Mouse (Mus musculus): ENCODE measurements around the gene Zfp169. TPM values are rescaled to one million over a fixed set of nuclear protein-coding genes. Genes with fewer than 3 reads are reported as not detected.

Gene Zfp169
- polyA plus RNA-seq, 1 experiment, result 15.2 TPM

DNA sequence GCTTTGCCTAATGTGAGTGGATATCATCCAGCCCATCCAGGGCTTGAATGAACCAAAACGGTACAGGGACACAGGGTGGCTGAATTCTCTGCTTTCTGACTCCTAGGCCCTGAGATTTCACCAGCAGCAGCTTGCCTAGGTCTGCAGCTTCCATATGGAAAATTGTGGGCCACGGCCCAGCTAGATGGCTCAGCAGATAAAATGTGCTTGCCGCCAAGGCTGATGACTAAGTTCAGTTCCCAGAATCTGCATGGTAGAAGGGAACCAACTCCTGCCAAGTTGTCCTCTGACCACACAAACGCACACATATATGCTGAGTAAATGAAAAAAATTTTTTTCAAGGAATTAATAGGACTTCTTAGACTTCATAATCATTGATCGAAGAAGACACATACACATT, 35.0 kb upstream of the Zfp169 start:
- Histone ChIP-seq H3K4me1 (ENCODE audit: control insufficient read depth, insufficient read depth, low read length) (peaks cover 13% of the 10 kb centered on the region), H3K27ac (ENCODE audit: insufficient read depth, low read length) (no peak overlapping the region), H3K4me3 (replicated peaks; ENCODE audit: insufficient read depth, low read depth, low read length) (no peak overlapping the region), H3K27me3 (ENCODE audit: control insufficient read depth, insufficient read depth, low read length) (no peaks in the 10 kb centered on the region)
- TF ChIP-seq CTCF (IDR thresholded peaks at IDR 0.05; ENCODE audit: borderline replicate concordance, insufficient read depth, low read depth, low read length) (no peak), POLR2A (IDR thresholded peaks at IDR 0.05; ENCODE audit: borderline replicate concordance, insufficient read depth, low read length) (no peak)
- 46% methylated on average over 5 of the region's 5 CpGs for WGBS
- peak in 1 of 2 experiments; percentile 34 for DNase-seq

DNA sequence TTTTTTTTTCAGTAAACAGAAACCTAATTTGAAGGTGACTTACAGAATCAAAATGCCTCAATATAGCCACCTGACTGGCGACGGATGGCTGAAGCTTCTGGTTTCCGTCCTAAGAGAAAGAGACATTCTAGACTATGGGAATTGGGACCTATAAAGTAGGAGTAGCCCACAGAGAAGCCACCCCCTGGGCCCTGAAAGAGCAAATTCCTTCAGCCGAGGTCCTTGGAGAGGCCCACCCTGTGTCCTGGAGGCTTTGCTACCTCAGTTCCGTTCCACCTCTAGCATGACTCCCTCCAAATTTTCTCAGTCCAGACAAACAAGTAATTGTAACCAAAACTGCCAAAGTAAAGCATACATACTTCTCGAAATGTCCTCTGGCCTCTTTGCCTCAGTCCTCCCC, 34.4 kb upstream of the Zfp169 start:
- H3K27me3 ChIP-seq (ENCODE audit: control insufficient read depth, insufficient read depth, low read length), result no peaks in the 10 kb centered on the region
- WGBS, result 93% methylated on average over 6 of the region's 6 CpGs
- no peak for TF ChIP-seq CTCF (IDR thresholded peaks at IDR 0.05; ENCODE audit: borderline replicate concordance, insufficient read depth, low read depth, low read length)
- no peak for TF ChIP-seq POLR2A (IDR thresholded peaks at IDR 0.05; ENCODE audit: borderline replicate concordance, insufficient read depth, low read length)
- H3K4me3 ChIP-seq (replicated peaks; ENCODE audit: insufficient read depth, low read depth, low read length), result no peak overlapping the region
- H3K27ac ChIP-seq (ENCODE audit: insufficient read depth, low read length), result no peak overlapping the region
- DNase-seq, result no peak
- peaks cover 7% of the 10 kb centered on the region; the same call in 1 of the 2 replicates for H3K4me1 ChIP-seq (ENCODE audit: control insufficient read depth, insufficient read depth, low read length)

DNA sequence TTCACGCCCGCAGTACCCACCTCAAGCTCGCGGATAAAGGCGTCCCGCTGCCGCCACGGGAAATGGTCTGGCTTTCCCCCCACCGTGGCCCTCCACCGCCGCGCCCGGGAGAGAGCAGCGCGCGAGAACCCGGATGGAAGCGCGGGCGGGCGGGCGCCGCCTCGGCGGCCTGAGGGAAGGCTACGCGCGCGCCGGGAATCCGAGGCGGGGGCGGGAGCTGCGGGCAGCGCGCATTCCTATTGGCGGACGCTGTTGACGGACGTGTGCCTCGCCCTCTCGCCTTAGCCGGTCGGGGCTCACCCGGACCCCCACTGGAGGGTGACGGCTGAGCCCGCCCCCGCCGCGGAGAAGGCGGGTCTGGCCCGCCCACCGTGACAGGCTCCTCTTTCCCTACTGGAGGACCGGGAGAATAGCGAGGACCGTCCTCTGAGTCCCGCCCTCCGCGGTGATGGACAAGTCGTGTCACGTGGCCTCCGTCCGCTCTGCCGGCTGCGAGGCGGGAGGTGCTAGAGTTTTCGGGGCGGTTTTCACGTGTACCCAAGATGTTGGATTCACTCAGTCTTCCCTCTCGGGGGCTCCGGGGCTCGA, 33.2 kb upstream of the Zfp169 start:
- peak; percentile 100 for DNase-seq
- Histone ChIP-seq H3K27me3 (ENCODE audit: control insufficient read depth, insufficient read depth, low read length) (no peaks in the 10 kb centered on the region), H3K27ac (ENCODE audit: insufficient read depth, low read length) (peak overlapping the region; percentile 97), H3K4me1 (ENCODE audit: control insufficient read depth, insufficient read depth, low read length) (peaks cover 3% of the 10 kb centered on the region; the same call in 1 of the 2 replicates), H3K4me3 (replicated peaks; ENCODE audit: insufficient read depth, low read depth, low read length) (peak overlapping the region; percentile 72)
- TF ChIP-seq POLR2A (IDR thresholded peaks at IDR 0.05; ENCODE audit: borderline replicate concordance, insufficient read depth, low read length), result peak; percentile 36
- no peak for TF ChIP-seq CTCF (IDR thresholded peaks at IDR 0.05; ENCODE audit: borderline replicate concordance, insufficient read depth, low read depth, low read length)
- WGBS, result under 1% methylated on average over 72 of the region's 72 CpGs

DNA sequence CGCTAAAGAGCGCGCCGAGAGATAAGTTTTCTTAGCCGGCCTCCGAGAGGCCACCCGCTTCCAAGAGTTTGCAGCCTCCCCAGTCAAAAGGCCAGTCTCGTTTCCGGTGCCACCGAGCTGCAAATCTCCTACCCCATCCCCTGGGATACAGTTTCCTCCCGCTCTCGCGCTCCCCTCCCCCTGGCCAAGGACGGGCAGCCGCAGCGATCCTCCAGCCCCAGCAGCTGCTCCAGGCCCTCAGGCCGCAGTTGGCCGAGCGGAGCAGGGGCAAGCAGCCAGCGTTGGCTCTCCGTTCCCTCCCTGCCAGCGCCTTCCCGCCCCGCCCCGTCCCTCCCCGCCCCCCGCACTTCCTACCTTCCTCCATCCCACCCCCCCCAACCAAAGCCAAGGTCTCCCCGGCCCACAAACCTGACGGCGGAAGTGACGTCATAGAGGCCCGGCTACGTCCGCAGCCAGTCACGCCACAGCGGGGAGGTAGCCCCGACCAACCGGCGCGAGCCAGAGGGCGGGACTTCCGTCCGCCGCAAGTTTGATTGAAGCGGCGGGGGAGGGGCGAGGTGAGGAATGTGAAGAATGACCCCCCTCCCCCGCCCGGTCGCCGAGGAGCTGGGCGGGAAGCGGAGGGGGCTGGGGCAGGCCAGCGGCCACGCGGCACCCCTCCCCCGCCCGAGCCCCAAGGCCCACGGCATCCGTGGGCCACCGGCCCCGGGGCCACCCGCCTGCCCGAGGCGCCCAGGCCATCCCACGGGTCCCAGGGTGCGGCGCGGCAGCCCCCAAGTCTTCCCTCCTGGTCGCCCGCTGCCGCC, 32.4 kb upstream of the Zfp169 start:
- peak overlapping the region; percentile 97 for H3K27ac ChIP-seq (ENCODE audit: insufficient read depth, low read length)
- no peak for TF ChIP-seq CTCF (IDR thresholded peaks at IDR 0.05; ENCODE audit: borderline replicate concordance, insufficient read depth, low read depth, low read length)
- no peak for TF ChIP-seq POLR2A (IDR thresholded peaks at IDR 0.05; ENCODE audit: borderline replicate concordance, insufficient read depth, low read length)
- WGBS, result 1% methylated on average over 64 of the region's 72 CpGs

DNA sequence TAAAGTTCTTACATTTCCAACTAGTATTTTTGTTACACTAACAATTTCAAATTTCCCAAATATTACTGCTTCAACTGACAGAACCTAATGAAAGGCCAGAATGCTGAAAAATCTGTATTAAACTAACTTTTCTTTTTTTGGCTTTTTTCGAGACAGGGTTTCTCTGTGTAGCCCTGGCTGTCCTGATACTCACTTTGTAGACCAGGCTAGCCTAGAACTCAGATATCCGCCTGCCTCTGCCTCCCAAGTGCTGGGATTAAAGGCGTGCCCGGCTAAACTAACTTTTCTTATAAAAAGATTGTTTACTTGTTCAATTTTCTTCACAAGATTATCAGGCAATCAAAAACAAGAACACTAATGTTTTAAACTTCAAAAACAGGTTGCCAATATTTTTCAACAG, 31.6 kb upstream of the Zfp169 start:
- Histone ChIP-seq H3K27ac (ENCODE audit: insufficient read depth, low read length) (no peak overlapping the region), H3K27me3 (ENCODE audit: control insufficient read depth, insufficient read depth, low read length) (no peaks in the 10 kb centered on the region), H3K4me1 (ENCODE audit: control insufficient read depth, insufficient read depth, low read length) (peaks cover 5% of the 10 kb centered on the region; the same call in 1 of the 2 replicates), H3K4me3 (replicated peaks; ENCODE audit: insufficient read depth, low read depth, low read length) (peak overlapping the region; percentile 91)
- TF ChIP-seq POLR2A (IDR thresholded peaks at IDR 0.05; ENCODE audit: borderline replicate concordance, insufficient read depth, low read length) (no peak), CTCF (IDR thresholded peaks at IDR 0.05; ENCODE audit: borderline replicate concordance, insufficient read depth, low read depth, low read length) (no peak)
- 21% methylated on average over 4 of the region's 4 CpGs for WGBS
- DNase-seq, result no peak

More for the DNA sequence above, 32.4 kb upstream of the Zfp169 start:
- H3K4me3 ChIP-seq (replicated peaks; ENCODE audit: insufficient read depth, low read depth, low read length), result peak overlapping the region; percentile 91
- H3K4me1 ChIP-seq (ENCODE audit: control insufficient read depth, insufficient read depth, low read length), result peaks cover 3% of the 10 kb centered on the region; the same call in 1 of the 2 replicates
- DNase-seq, result peak; percentile 97 to 99
- no peaks in the 10 kb centered on the region for H3K27me3 ChIP-seq (ENCODE audit: control insufficient read depth, insufficient read depth, low read length)

DNA sequence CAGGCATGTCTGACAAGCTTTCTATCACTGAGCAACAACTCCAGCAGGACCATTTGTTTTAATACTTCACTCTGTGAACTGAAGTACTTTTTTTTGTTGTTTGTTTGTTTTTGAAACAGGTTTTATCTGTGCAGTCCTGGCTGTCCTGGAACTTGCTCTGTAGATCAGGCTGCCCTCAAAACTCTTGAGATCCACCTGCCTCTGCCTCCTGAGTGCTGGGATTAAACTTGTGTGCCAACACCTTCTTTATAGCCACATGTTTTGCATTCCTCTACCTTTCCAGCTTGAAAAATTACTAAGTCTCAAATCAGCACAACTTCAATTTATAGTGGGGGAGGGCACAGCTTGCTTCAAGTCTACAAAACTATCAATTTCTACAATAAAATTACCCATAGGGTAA, 31.1 kb upstream of the Zfp169 start:
- peaks cover 7% of the 10 kb centered on the region; the same call in 1 of the 2 replicates for H3K4me1 ChIP-seq (ENCODE audit: control insufficient read depth, insufficient read depth, low read length)
- TF ChIP-seq CTCF (IDR thresholded peaks at IDR 0.05; ENCODE audit: borderline replicate concordance, insufficient read depth, low read depth, low read length) (no peak), POLR2A (IDR thresholded peaks at IDR 0.05; ENCODE audit: borderline replicate concordance, insufficient read depth, low read length) (no peak)
- H3K4me3 ChIP-seq (replicated peaks; ENCODE audit: insufficient read depth, low read depth, low read length), result no peak overlapping the region
- no peak overlapping the region for H3K27ac ChIP-seq (ENCODE audit: insufficient read depth, low read length)
- DNase-seq, result no peak
- no peaks in the 10 kb centered on the region for H3K27me3 ChIP-seq (ENCODE audit: control insufficient read depth, insufficient read depth, low read length)

DNA sequence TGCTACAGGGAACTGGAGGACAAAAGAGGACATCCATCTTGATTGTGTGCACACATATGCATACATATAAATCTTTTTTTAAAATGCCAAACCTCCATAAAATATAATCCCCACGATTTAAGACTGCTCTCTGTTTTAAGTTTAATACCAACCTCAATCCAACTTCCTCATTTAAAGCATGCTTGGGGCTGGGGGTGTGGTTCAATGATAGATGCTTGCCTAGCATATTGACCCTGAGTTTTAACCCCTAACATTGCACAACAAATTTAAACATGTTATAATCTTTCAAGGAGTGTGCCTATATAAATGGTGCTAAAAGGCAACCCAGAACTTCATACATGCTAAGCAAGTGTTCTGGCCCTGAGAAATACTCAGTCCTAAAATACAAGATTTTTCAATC, 27.2 kb upstream of the Zfp169 start:
- no peak overlapping the region for H3K27ac ChIP-seq (ENCODE audit: insufficient read depth, low read length)
- H3K4me3 ChIP-seq (replicated peaks; ENCODE audit: insufficient read depth, low read depth, low read length), result no peak overlapping the region
- TF ChIP-seq CTCF (IDR thresholded peaks at IDR 0.05; ENCODE audit: borderline replicate concordance, insufficient read depth, low read depth, low read length) (no peak), POLR2A (IDR thresholded peaks at IDR 0.05; ENCODE audit: borderline replicate concordance, insufficient read depth, low read length) (no peak)
- peaks cover 9% of the 10 kb centered on the region; the same call in 1 of the 2 replicates for H3K4me1 ChIP-seq (ENCODE audit: control insufficient read depth, insufficient read depth, low read length)
- H3K27me3 ChIP-seq (ENCODE audit: control insufficient read depth, insufficient read depth, low read length), result no peaks in the 10 kb centered on the region
- 59% methylated on average over 1 of the region's 1 CpGs for WGBS
- no peak for DNase-seq

DNA sequence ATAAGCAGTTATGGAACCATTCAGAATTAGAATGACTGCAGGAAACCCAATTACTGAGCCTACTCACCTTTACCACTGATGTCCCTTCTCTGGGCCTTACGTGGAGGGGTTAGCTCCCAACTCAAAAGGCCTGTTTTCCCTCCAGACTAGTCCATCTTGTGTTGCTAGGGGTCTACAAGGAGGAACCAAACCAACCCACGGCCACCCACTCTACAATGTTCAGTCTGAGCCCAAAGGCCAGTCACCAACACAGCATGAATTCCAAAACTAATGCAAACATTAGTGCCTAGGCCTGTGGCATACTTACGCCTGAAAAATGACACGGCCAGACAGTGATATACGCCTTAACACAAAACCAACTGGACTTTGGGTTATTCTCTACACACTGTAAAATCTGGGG, 20.2 kb upstream of the Zfp169 start:
- Histone ChIP-seq H3K27me3 (ENCODE audit: control insufficient read depth, insufficient read depth, low read length) (no peaks in the 10 kb centered on the region), H3K4me1 (ENCODE audit: control insufficient read depth, insufficient read depth, low read length) (no peaks in the 10 kb centered on the region; the same call in 1 of the 2 replicates), H3K27ac (ENCODE audit: insufficient read depth, low read length) (no peak overlapping the region), H3K4me3 (replicated peaks; ENCODE audit: insufficient read depth, low read depth, low read length) (no peak overlapping the region)
- DNase-seq, result no peak
- WGBS, result 82% methylated on average over 5 of the region's 5 CpGs
- no peak for TF ChIP-seq CTCF (IDR thresholded peaks at IDR 0.05; ENCODE audit: borderline replicate concordance, insufficient read depth, low read depth, low read length)
- TF ChIP-seq POLR2A (IDR thresholded peaks at IDR 0.05; ENCODE audit: borderline replicate concordance, insufficient read depth, low read length), result no peak
